Mouse (Mus musculus) layer of hippocampus, postnatal 25 days (tissue): ENCODE data around the gene Hs2st1. TPM values are rescaled to one million over a fixed set of nuclear protein-coding genes. Genes with fewer than 3 reads are reported as not detected.

ENCODE experiments used
- DNase-seq, 2 experiments: peaks; one replicate each; pipeline ENCODE4 v3.0.0; 2022; ENCODE audit warnings: mixed read lengths in 2 of 2, low spot score in 1 of 2; ENCODE audit errors: extremely low spot score in 1 of 2
- total RNA-seq, 2 experiments: library from RNA; stranded (reverse); gene quantifications; 2 replicates each; pipeline ENCODE4 v1.2.3; 2021

Gene Hs2st1
- total RNA-seq, 2 experiments from 2014 or later, result 40.1 to 47.9 TPM

GRCm38 (mm10) chr3:144459285-144459697 is 110.7 kb downstream of the Hs2st1 start:
- DNase-seq, result no peak

GRCm38 (mm10) chr3:144453701-144454430 is 116.1 kb downstream of the Hs2st1 start:
- DNase-seq, result no peak

- no peak for DNase-seq
These were observed 121.0 kb downstream of the Hs2st1 start for GRCm38 (mm10) chr3:144448977-144449376.

GRCm38 (mm10) chr3:144447917-144448316 is 122.1 kb downstream of the Hs2st1 start:
- DNase-seq, result no peak

GRCm38 (mm10) chr3:144446081-144446634 is 123.8 kb downstream of the Hs2st1 start:
- DNase-seq, result no peak

- DNase-seq, result no peak
These were observed 132.0 kb downstream of the Hs2st1 start for GRCm38 (mm10) chr3:144437871-144438398.

- no peak for DNase-seq
These were observed 133.9 kb downstream of the Hs2st1 start for GRCm38 (mm10) chr3:144436076-144436475.

- no peak for DNase-seq
These were observed 134.7 kb downstream of the Hs2st1 start for GRCm38 (mm10) chr3:144435281-144435680.

- DNase-seq, result no peak
These were observed 135.7 kb downstream of the Hs2st1 start for GRCm38 (mm10) chr3:144434276-144434675.

GRCm38 (mm10) chr3:144433039-144433438 is 136.9 kb downstream of the Hs2st1 start:
- no peak for DNase-seq

- no peak for DNase-seq
These were observed 137.8 kb downstream of the Hs2st1 start for GRCm38 (mm10) chr3:144432143-144432577.

- DNase-seq, result no peak
These were observed 141.2 kb downstream of the Hs2st1 start for GRCm38 (mm10) chr3:144428514-144429431.

GRCm38 (mm10) chr3:144425041-144425448 is 144.9 kb downstream of the Hs2st1 start:
- peak in 1 of 2 experiments; percentile 48 for DNase-seq

GRCm38 (mm10) chr3:144421404-144422180 is 148.4 kb downstream of the Hs2st1 start:
- no peak for DNase-seq

- DNase-seq, result no peak
These were observed 156.2 kb downstream of the Hs2st1 start for GRCm38 (mm10) chr3:144413821-144414220.

- no peak for DNase-seq
These were observed 157.3 kb downstream of the Hs2st1 start for GRCm38 (mm10) chr3:144412538-144413272.

GRCm38 (mm10) chr3:144411650-144412278 is 158.2 kb downstream of the Hs2st1 start:
- no peak for DNase-seq

- no peak for DNase-seq
These were observed 158.9 kb downstream of the Hs2st1 start for GRCm38 (mm10) chr3:144411051-144411542.

- no peak for DNase-seq
These were observed 161.0 kb downstream of the Hs2st1 start for GRCm38 (mm10) chr3:144408953-144409352.
